Mouse (Mus musculus) hindbrain, embryonic 13.5 days (tissue): Measurements from ENCODE around the gene Il4i1. TPM values are rescaled to one million over a fixed set of nuclear protein-coding genes. Genes with fewer than 3 reads are reported as not detected.

Experiments
- microRNA counts: library from miRNA; unstranded; fragments of <30 nt; microRNA quantifications from one replicate; lab custom pipeline; 2016
- microRNA-seq: library from miRNA; unstranded; fragments of <30 nt; microRNA quantifications from one replicate; pipeline ENCODE4, GENCODE M21; 2016
- polyA plus RNA-seq: library from polyadenylated mRNA; unstranded; fragments of >200 nt; fragmentation: Nextera tagmentation; extraction: Ambion mirVana; gene quantifications from 2 replicates; pipeline ENCODE4 v1.2.1, GENCODE M21; 2015

Il4i1 gene
- polyA plus RNA-seq, 1 experiment from 2014 or later = 1.6 TPM

MicroRNA genes within 50 kb of the gene (microRNA counts, 519-probe panel; counts per million panel counts)
- 51.3 counts per million for microRNA mmu-miR-707 (lab: Ali Mortazavi, UCI)

Small RNA genes lying within 50 kb of the gene (microRNA-seq; reads per million reads assigned to microRNA genes)
- not detected for gene Mir707

Other genes with a start within 250 kb of the Il4i1 start
- 1.1 and 1.7 TPM in 2 replicates for gene Napsa, start 244.0 kb upstream of the Il4i1 start, polyA plus RNA-seq
- 4.4 and 5.0 TPM in 2 replicates for gene Kcnc3, start 225.7 kb upstream of the Il4i1 start, polyA plus RNA-seq
- 1.9 and 2.3 TPM in 2 replicates for gene Myh14, start 145.5 kb upstream of the Il4i1 start, polyA plus RNA-seq
- not detected in 2 replicates for gene Izumo2, start 107.6 kb upstream of the Il4i1 start, polyA plus RNA-seq
- 28.4 and 33.0 TPM in 2 replicates for gene Vrk3, start 68.0 kb upstream of the Il4i1 start, polyA plus RNA-seq
- 0.78 and 0.91 TPM in 2 replicates for gene Zfp473, start 65.3 kb upstream of the Il4i1 start, polyA plus RNA-seq
- 47.6 and 47.9 TPM in 2 replicates for gene Nup62, start 299 bp upstream of the Il4i1 start, polyA plus RNA-seq
- 3.5 and 4.2 TPM in 2 replicates for gene Atf5, start 271 bp downstream of the Il4i1 start, polyA plus RNA-seq
- gene Akt1s1, start 32.6 kb downstream of the Il4i1 start, polyA plus RNA-seq = 86.8 and 93.7 TPM in 2 replicates
- 108 and 112 TPM in 2 replicates for gene Tbc1d17, start 32.7 kb downstream of the Il4i1 start, polyA plus RNA-seq
- 34.1 and 35.8 TPM in 2 replicates for gene Pnkp, start 40.8 kb downstream of the Il4i1 start, polyA plus RNA-seq
- gene Ptov1, start 53.4 kb downstream of the Il4i1 start, polyA plus RNA-seq = 495 and 503 TPM in 2 replicates
- 142 and 147 TPM in 2 replicates for gene Med25, start 76.3 kb downstream of the Il4i1 start, polyA plus RNA-seq
- gene Fuz, start 79.7 kb downstream of the Il4i1 start, polyA plus RNA-seq = 19.3 and 19.8 TPM in 2 replicates
- gene Ap2a1, start 113.1 kb downstream of the Il4i1 start, polyA plus RNA-seq = 105 and 108 TPM in 2 replicates
- 0.17 TPM in 1 of 2 replicates, not detected in the other for gene Tsks, start 126.8 kb downstream of the Il4i1 start, polyA plus RNA-seq
- 52.2 and 56.3 TPM in 2 replicates for gene Cpt1c, start 158.5 kb downstream of the Il4i1 start, polyA plus RNA-seq
- 681 and 687 TPM in 2 replicates for gene Prmt1, start 170.2 kb downstream of the Il4i1 start, polyA plus RNA-seq
- gene Irf3, start 181.3 kb downstream of the Il4i1 start, polyA plus RNA-seq = 66.7 and 68.3 TPM in 2 replicates
- 16.2 and 19.7 TPM in 2 replicates for gene Bcl2l12, start 182.3 kb downstream of the Il4i1 start, polyA plus RNA-seq
- 42.4 and 45.2 TPM in 2 replicates for gene Scaf1, start 200.0 kb downstream of the Il4i1 start, polyA plus RNA-seq
- 11.5 and 15.4 TPM in 2 replicates for gene Rras, start 201.6 kb downstream of the Il4i1 start, polyA plus RNA-seq
- gene Prr12, start 236.5 kb downstream of the Il4i1 start, polyA plus RNA-seq = 13.8 and 14.5 TPM in 2 replicates
- gene Nosip, start 246.0 kb downstream of the Il4i1 start, polyA plus RNA-seq = 58.0 and 58.5 TPM in 2 replicates
- 14.8 and 17.1 TPM in 2 replicates for gene Prrg2, start 246.3 kb downstream of the Il4i1 start, polyA plus RNA-seq